Mouse (Mus musculus) cerebellum, postnatal 10 days (tissue): ENCODE data around the gene Rab8a.

Source experiments
- DNase-seq, 2 experiments: peaks; one replicate each; pipeline ENCODE4 v3.0.0; 2021; ENCODE audit warnings: mixed read lengths in 2 of 2

Gene Rab8a

GRCm38 (mm10) chr8:72146556-72146955 is 14.4 kb upstream of the Rab8a start:
- DNase-seq, result no peak

DNA sequence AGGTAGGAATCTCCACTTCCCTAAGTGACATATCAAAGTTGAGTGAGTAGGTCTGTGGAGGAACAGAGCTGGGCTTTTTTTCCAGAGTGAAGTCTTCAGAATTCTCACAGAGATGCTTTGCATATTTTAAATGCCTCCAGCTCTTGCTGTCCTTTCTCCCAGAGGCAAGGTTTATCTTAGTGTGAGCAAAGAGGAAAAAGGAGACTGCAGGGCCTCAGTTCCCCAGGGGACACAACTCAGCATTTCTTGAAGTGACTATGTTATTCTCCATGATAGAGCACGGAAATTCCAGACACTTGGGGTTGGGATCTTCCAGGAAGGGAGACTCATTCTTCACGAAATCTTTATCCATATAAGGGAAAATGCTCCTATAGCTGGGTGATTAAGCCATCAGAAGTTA is 13.7 kb upstream of the Rab8a start:
- no peak for DNase-seq

- no peak for DNase-seq
Observed at GRCm38 (mm10) chr8:72149056-72149455, 11.9 kb upstream of the Rab8a start.

DNA sequence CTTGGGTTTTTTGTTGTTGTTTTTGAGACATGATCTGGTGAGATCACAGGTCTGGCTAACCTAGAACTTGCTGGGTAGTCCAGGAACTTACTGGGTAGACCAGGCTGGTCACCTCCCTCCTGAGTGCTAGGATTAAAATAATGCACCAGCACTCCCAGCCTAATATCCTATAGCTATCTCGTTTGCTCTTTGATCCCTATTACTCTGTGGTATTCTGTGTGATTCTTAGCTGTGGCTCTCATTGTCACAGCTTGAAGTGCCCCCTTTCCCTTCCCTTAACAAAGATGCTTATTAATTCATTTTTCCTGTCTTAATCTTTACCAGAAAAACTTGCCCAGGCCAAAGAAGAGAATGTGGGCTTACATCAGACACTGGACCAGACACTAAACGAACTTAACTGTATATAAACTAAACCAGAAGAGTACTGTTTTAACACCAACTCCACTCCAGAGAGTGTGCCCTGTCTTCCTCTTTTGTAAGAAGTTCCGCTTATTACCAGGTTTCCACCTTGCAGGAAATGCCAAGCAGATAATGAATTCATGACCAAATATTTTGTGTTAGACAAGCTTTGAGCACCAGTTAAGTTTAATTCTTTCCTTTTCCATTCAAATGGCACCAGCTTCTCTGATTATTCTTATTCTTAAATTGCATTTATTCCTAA is 9.5 kb upstream of the Rab8a start:
- DNase-seq, result no peak

DNA sequence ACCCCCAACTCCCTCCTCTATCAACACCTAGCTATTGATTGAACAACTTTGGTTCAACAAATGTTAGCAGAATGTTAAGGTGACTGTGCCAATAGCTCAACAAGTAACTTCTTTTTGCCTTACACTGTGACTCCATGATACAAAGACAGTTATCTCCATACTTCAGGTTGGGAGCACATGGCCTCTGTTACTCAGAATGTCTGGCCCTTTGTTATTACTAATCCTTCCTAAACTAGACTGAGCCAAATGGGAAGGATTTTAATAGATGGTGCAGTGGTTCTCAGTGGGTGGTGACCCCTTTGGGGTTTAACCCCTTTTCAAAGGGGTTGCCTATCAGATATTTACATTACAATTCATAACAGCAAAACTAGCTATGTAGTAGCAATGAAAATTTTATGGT is 7.6 kb upstream of the Rab8a start:
- DNase-seq, result no peak

GRCm38 (mm10) chr8:72158096-72158495 is 2.9 kb upstream of the Rab8a start:
- no peak for DNase-seq

DNA sequence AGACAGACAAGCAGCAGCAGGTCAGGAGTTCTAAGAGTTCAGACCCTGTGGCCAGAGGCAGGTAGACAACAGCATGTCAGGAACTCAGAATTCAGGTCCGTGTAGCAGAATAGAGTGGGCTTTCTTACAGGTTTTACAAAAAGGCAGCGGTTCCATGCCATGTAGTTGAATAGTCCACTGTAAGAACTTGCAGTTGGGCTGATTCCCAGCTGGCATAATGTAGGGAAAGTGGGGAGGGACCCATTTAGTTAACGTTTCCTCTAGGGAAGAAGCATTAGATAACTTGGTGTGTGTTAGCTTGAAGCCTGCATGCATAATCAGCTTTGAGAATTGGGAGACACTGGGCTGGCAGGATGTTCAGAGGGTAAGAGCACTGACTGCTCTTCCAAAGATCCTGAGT is 2.3 kb upstream of the Rab8a start:
- DNase-seq, result no peak

DNA sequence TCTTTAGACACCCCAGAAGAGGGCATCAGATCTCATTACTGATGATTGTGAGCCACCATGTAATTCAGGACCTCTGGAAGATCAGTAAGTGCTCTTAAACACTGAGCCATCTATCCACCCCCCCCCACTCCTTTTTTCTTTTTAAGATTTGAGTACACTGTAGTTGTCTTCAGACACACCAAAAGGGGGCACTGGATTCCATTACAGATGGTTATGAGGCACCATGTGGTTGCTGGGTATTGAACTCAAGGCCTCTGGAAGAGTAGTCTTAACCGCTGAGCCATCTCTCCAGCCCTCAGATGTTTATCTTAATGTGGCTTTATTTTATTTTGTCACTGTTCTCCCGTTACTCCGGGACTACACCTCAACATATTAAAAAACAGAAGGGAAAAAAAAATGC is 993 bp upstream of the Rab8a start:
- DNase-seq, result peak in 1 of 2 experiments; percentile 28

- DNase-seq, result no peak
Observed at GRCm38 (mm10) chr8:72162821-72163220, 1.8 kb downstream of the Rab8a start.

GRCm38 (mm10) chr8:72169098-72169668 is 8.2 kb downstream of the Rab8a start:
- no peak for DNase-seq

- no peak for DNase-seq
Observed at GRCm38 (mm10) chr8:72169681-72170249, 8.8 kb downstream of the Rab8a start.

DNA sequence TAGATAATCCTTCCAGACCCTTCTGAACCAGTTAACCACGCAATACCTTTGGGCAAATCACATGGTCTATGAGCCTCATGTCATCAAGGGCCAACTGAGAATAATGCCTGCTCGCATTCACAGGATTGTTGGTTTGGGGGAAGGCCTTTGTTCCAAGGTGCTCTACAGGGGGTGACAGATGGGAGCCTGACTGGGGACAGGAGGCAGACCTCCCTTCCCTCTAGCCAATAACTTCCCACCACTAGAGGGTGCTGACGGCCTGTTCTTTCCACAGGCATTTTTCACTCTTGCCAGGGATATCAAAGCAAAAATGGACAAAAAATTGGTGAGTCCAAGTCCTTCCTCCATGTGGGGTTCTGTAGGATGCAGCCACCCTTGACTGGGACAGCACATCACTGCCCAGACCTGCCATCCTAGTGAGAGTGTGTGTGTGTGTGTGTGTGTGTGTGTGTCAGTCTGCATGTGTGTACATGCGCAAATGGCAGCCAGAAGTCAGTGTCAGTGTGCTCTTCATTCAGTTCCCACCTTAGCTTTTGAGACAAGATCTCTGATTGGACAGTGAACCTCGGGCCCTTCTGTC is 16.4 kb downstream of the Rab8a start:
- DNase-seq, result peak; percentile 91 to 95

DNA sequence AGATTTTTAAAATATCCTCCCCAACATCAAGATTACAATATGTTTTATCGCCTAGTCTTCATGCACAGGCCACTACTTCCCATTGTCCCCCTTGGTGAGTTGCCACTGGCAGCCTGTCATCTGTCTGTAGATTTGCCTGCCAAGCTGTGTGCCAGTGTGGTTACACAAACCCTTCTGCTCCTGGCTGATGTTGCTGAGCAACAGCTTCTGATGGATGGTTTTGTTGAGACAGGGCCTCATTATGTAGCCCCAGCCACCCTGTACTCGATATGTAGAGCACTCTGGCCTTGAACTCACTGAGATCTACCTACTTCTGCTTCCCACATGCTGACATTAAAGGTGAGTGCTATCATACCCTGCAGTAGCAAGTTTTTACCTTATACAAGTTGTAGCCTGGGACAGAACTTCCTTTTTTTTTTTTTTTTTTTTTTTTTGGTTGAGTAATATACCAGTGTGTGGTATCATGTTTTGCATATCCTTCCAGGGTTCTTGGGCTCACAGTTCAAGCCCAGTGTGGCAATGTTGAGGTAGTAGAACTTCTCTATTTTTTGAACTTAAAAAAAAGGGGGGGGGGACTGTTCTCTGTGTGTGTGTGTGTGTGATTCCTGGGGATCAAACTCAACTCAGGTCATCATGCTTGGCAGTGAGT is 22.7 kb downstream of the Rab8a start:
- peak; percentile 50 to 61 for DNase-seq

- no peak for DNase-seq
Observed at GRCm38 (mm10) chr8:72187793-72188331, 26.9 kb downstream of the Rab8a start.

- no peak for DNase-seq
Observed at GRCm38 (mm10) chr8:72189417-72190214, 28.6 kb downstream of the Rab8a start, which contains the start of gene Hsh2d. TSS of gene Hsh2d (plus strand) at chr8:72189638.

DNA sequence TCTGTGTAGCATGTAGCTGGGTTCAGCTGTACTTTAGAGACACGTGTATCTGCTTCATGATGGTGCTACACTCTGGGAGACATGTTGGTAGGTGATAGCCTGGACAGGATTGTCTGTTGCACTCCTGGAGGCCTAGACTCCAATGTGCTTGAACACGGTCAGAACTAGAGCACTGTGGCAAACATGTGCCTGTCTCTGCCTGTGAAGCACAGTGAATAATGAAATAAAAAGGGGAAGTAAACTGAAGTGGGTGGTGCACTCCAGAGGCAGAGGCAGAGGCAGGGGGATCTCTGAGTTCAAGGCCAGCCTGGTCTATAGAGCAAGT is 29.2 kb downstream of the Rab8a start:
- DNase-seq, result no peak

DNA sequence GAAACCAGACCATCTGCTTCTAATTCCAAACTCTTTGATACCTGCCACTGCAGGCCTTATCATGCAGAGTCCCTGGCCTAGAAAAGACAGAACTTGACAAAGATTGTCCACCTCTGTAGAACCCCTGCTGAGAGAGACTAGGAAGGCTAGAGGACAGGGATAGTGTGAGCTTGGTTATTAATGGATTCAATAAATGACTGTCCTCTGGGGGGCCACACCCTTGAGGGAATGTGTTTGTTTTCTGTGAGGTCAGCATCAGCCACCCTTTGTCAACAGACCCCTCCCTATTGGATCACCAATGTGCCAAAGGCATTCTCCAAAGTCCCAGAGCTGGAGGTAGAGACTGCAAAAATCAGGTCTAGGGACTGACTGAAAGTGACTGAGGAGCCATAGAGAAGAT is 31.1 kb downstream of the Rab8a start:
- no peak for DNase-seq

GRCm38 (mm10) chr8:72197997-72198396 is 37.0 kb downstream of the Rab8a start:
- no peak for DNase-seq

- DNase-seq, result no peak
Observed at GRCm38 (mm10) chr8:72208582-72208981, 47.6 kb downstream of the Rab8a start.

DNA sequence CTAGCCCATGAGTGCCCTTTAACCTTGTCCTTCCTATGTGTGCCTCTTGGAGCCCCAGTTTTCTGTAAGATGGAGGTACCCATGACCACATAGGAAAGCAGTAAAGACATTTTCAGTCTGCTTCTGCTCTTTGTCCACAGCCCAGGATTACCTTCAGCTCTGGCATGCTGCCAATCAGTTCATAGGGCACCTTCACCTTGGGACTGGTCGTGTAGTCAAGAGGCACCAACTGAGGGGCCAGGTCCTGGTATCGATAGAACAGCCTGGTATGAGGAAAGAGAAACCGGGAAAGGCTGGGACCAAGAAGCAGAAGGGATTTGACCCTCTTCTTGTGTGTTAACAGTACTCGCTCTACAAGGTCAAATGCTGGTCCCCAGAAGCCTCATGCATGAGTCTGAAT is 49.2 kb downstream of the Rab8a start:
- no peak for DNase-seq

DNA sequence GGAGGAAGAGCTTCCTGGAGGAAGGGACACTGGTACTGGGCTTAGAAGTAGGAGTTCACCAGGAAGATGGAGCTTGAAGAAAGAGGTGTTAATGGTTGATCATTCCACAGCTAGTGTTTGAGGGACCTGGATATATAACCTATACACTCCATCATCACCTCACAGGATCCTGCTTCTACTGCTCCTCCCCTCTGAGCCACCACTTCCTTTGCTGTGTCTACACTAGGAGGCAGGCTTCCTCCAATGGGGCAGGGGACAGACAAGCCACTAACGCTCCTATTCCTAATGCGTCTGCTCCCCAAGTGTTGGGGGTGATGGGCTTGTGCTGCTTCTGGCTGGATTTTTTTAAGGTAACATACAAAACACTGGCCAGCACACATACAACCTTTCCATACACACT is 49.7 kb downstream of the Rab8a start:
- no peak for DNase-seq

DNA sequence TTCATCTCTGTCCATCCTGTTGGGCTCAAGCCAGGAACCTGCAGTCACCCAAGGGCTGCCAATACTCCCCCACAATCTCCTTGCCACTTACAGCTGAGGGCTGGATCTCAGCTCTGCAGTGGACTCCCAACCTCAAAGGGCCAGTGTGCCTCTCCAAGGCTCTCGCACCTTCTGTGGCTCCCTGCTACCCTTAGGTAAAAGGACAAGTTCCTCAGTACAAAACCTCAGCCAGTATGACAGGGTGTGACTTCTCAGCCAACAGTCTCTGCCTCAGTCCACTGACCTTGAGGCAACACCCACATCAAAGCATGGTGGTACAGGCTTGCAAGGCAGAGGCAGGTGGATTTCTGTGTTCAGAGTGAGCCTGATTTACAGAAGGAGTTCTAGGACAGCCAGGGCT is 50.8 kb downstream of the Rab8a start:
- peak in 1 of 2 experiments; percentile 15 for DNase-seq

- no peak for DNase-seq
Observed at GRCm38 (mm10) chr8:72212751-72213150, 51.8 kb downstream of the Rab8a start, which contains the start of gene Cib3. TSS of gene Cib3 (minus strand) at chr8:72212837.
